Mouse (Mus musculus): ENCODE data around the gene Cox8a. TPM values are rescaled to one million over a fixed set of nuclear protein-coding genes. Genes with fewer than 3 reads are reported as not detected.

The Cox8a gene
- 408 TPM for polyA plus RNA-seq (2014; fragmentation: Illumina TruSeq; extraction: RNeasy Lipid Tissue Mini Kit (QIAGEN cat#74804); ENCODE audit: insufficient read depth, low read depth, low replicate concordance)

GRCm38 (mm10) chr19:7217162-7217925 lies at the start of gene Cox8a:
Gene Cox8a (minus strand): TSS chr19:7217616.

GRCm38 (mm10) chr19:7240782-7241690 lies 23.6 kb upstream of the Cox8a start, which contains the start of gene Naa40:
Gene Naa40 (minus strand): TSS chr19:7241183.

GRCm38 (mm10) chr19:7205753-7206736 lies 11.4 kb downstream of the Cox8a start, which contains the start of gene Otub1:
Gene Otub1 (minus strand): TSS chr19:7206316.

Other genes starting within 250 kb of the Cox8a start
- gene Ppp1r14b, start 242.6 kb downstream of the Cox8a start, polyA plus RNA-seq (2014; fragmentation: Illumina TruSeq; extraction: RNeasy Lipid Tissue Mini Kit (QIAGEN cat#74804); ENCODE audit: insufficient read depth, low read depth, low replicate concordance), result 61.9 TPM
- gene Plcb3, start 241.1 kb downstream of the Cox8a start, polyA plus RNA-seq (2014; fragmentation: Illumina TruSeq; extraction: RNeasy Lipid Tissue Mini Kit (QIAGEN cat#74804); ENCODE audit: insufficient read depth, low read depth, low replicate concordance), result 31.5 TPM
- gene Fkbp2, start 237.1 kb downstream of the Cox8a start, polyA plus RNA-seq (2014; fragmentation: Illumina TruSeq; extraction: RNeasy Lipid Tissue Mini Kit (QIAGEN cat#74804); ENCODE audit: insufficient read depth, low read depth, low replicate concordance), result 111 TPM
- gene Vegfb, start 230.0 kb downstream of the Cox8a start, polyA plus RNA-seq (2014; fragmentation: Illumina TruSeq; extraction: RNeasy Lipid Tissue Mini Kit (QIAGEN cat#74804); ENCODE audit: insufficient read depth, low read depth, low replicate concordance), result 24.8 TPM
- 24.8 TPM for gene Dnajc4, start 225.0 kb downstream of the Cox8a start, polyA plus RNA-seq (2014; fragmentation: Illumina TruSeq; extraction: RNeasy Lipid Tissue Mini Kit (QIAGEN cat#74804); ENCODE audit: insufficient read depth, low read depth, low replicate concordance)
- 13.9 TPM for gene Nudt22, start 221.5 kb downstream of the Cox8a start, polyA plus RNA-seq (2014; fragmentation: Illumina TruSeq; extraction: RNeasy Lipid Tissue Mini Kit (QIAGEN cat#74804); ENCODE audit: insufficient read depth, low read depth, low replicate concordance)
- gene Trpt1, start 221.5 kb downstream of the Cox8a start, polyA plus RNA-seq (2014; fragmentation: Illumina TruSeq; extraction: RNeasy Lipid Tissue Mini Kit (QIAGEN cat#74804); ENCODE audit: insufficient read depth, low read depth, low replicate concordance), result 8.8 TPM
- 17.2 TPM for gene Fermt3, start 198.1 kb downstream of the Cox8a start, polyA plus RNA-seq (2014; fragmentation: Illumina TruSeq; extraction: RNeasy Lipid Tissue Mini Kit (QIAGEN cat#74804); ENCODE audit: insufficient read depth, low read depth, low replicate concordance)
- gene Stip1, start 177.6 kb downstream of the Cox8a start, polyA plus RNA-seq (2014; fragmentation: Illumina TruSeq; extraction: RNeasy Lipid Tissue Mini Kit (QIAGEN cat#74804); ENCODE audit: insufficient read depth, low read depth, low replicate concordance), result 69.0 TPM
- gene Macrod1, start 160.8 kb downstream of the Cox8a start, polyA plus RNA-seq (2014; fragmentation: Illumina TruSeq; extraction: RNeasy Lipid Tissue Mini Kit (QIAGEN cat#74804); ENCODE audit: insufficient read depth, low read depth, low replicate concordance), result 22.1 TPM
- 0.06 TPM for gene Flrt1, start 111.9 kb downstream of the Cox8a start, polyA plus RNA-seq (2014; fragmentation: Illumina TruSeq; extraction: RNeasy Lipid Tissue Mini Kit (QIAGEN cat#74804); ENCODE audit: insufficient read depth, low read depth, low replicate concordance)
- 39.3 TPM for gene Otub1, start 11.3 kb downstream of the Cox8a start, polyA plus RNA-seq (2014; fragmentation: Illumina TruSeq; extraction: RNeasy Lipid Tissue Mini Kit (QIAGEN cat#74804); ENCODE audit: insufficient read depth, low read depth, low replicate concordance)
- gene Naa40, start 23.6 kb upstream of the Cox8a start, polyA plus RNA-seq (2014; fragmentation: Illumina TruSeq; extraction: RNeasy Lipid Tissue Mini Kit (QIAGEN cat#74804); ENCODE audit: insufficient read depth, low read depth, low replicate concordance), result 8.4 TPM
- gene Rcor2, start 49.7 kb upstream of the Cox8a start, polyA plus RNA-seq (2014; fragmentation: Illumina TruSeq; extraction: RNeasy Lipid Tissue Mini Kit (QIAGEN cat#74804); ENCODE audit: insufficient read depth, low read depth, low replicate concordance), result 0.99 TPM
- 18.9 TPM for gene Mark2, start 124.2 kb upstream of the Cox8a start, polyA plus RNA-seq (2014; fragmentation: Illumina TruSeq; extraction: RNeasy Lipid Tissue Mini Kit (QIAGEN cat#74804); ENCODE audit: insufficient read depth, low read depth, low replicate concordance)
- 12.3 TPM for gene Spindoc, start 165.4 kb upstream of the Cox8a start, polyA plus RNA-seq (2014; fragmentation: Illumina TruSeq; extraction: RNeasy Lipid Tissue Mini Kit (QIAGEN cat#74804); ENCODE audit: insufficient read depth, low read depth, low replicate concordance)
- 6.3 TPM for gene 2700081O15Rik, start 200.0 kb upstream of the Cox8a start, polyA plus RNA-seq (2014; fragmentation: Illumina TruSeq; extraction: RNeasy Lipid Tissue Mini Kit (QIAGEN cat#74804); ENCODE audit: insufficient read depth, low read depth, low replicate concordance)